Mouse (Mus musculus): ENCODE measurements around the gene Tnnt3.

DNA sequence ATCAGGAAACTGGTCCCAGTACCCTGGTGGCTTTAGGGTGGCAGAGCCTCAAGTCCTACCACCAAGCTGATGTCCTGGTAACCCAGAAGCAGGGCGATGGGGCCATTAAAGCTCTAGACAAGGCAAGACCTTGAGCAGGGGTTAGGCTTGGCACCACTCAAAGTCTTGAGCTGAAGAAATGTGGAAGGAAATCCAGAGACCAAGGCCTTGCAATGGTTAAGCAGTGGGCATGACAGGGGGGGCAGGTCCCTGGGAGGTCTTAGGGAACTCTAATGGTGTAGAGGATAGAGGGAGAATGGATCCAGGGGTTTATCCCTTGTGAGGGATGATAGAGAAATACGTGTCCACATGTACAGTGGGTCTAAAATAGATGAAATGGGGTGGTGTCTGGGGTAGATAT lies 25.2 kb upstream of the Tnnt3 start:
- TF ChIP-seq GATA1 (IDR thresholded peaks at IDR 0.05; ENCODE audit: low read length): no peak
- TF ChIP-seq TAL1 (IDR thresholded peaks at IDR 0.05; ENCODE audit: low read length): no peak

All from erythroblast, embryonic 14.5 days (primary cell).